Mouse (Mus musculus) kidney, embryonic 16.5 days (tissue): Measurements from ENCODE around the gene Rmi1. TPM values are rescaled to one million over a fixed set of nuclear protein-coding genes. Genes with fewer than 3 reads are reported as not detected.
"Not testable (repeated sequence)": the region's sequence is repeated elsewhere in the genome, so short reads cannot be mapped to it uniquely, and the experiment has no call there.

Experiments
- ATAC-seq: fragments of 200-750 bp; cut with Nextera tagmentation; 2 replicates; pipeline ENCODE4 v1.8.0; 2017; ENCODE audit warnings: moderate TSS enrichment; ENCODE audit not compliant: low FRiP score, low TSS enrichment
- H3K27ac ChIP-seq: fragments of 300-500 bp; sonication (generic); 2 replicates; pipeline ENCODE4 v1.5.1; 2014; ENCODE audit warnings: low read length
- H3K27me3 ChIP-seq: fragments of 300-500 bp; sonication (generic); 2 replicates; pipeline ENCODE4 v1.6.1; 2014; ENCODE audit warnings: low read length, control low read depth, mixed read lengths; ENCODE audit not compliant: insufficient read depth
- H3K36me3 ChIP-seq: fragments of 300-500 bp; sonication (generic); 2 replicates; pipeline ENCODE4 v1.6.1; 2014; ENCODE audit warnings: low read length, control low read depth, mixed read lengths; ENCODE audit not compliant: insufficient read depth
- H3K4me1 ChIP-seq: fragments of 300-500 bp; sonication (generic); 2 replicates; pipeline ENCODE4 v1.6.1; 2014; ENCODE audit warnings: low read length, control low read depth, mixed read lengths; ENCODE audit not compliant: insufficient read depth
- H3K4me2 ChIP-seq: fragments of 300-500 bp; sonication (generic); replicated peaks from 2 replicates; pipeline ENCODE4 v1.6.1; 2014; ENCODE audit warnings: low read depth, low read length
- H3K4me3 ChIP-seq: fragments of 300-500 bp; sonication (generic); 2 replicates; pipeline ENCODE4 v1.5.1; 2014; ENCODE audit warnings: mild to moderate bottlenecking, low read length
- H3K9ac ChIP-seq: fragments of 300-500 bp; sonication (generic); replicated peaks from 2 replicates; pipeline ENCODE4 v1.6.1; 2014; ENCODE audit warnings: low read length
- H3K9me3 ChIP-seq: fragments of 300-500 bp; sonication (generic); 2 replicates; pipeline ENCODE4 v1.6.1; 2016; ENCODE audit warnings: low read length, control low read depth
- WGBS: fragments of 180-500 bp; shearing (Covaris S2); extraction: QIAGEN DNeasy Blood & Tissue Kit; methylation state at CpG from one replicate; pipeline ENCODE4 v1.1.7; 2014; 5-methylcytosine and 5-hydroxymethylcytosine counted together
- polyA plus RNA-seq: library from polyadenylated mRNA; unstranded; fragments of >200 nt; fragmentation: Nextera tagmentation; extraction: Ambion mirVana; gene quantifications from 2 replicates; pipeline ENCODE4 v1.2.1, GENCODE M21; 2015

Rmi1 gene
- polyA plus RNA-seq, 1 experiment from 2014 or later: 23.2 TPM

GRCm38 (mm10) chr13:58397651-58398050, 4.4 kb upstream of the Rmi1 start:
- Histone ChIP-seq H3K9me3 (no peaks in the 10 kb centered on the region), H3K4me3 (no peak overlapping the region), H3K4me2 (no peak overlapping the region), H3K36me3 (peaks cover 44% of the 10 kb centered on the region), H3K27me3 (no peaks in the 10 kb centered on the region), H3K27ac (no peak overlapping the region), H3K4me1 (peaks cover 4% of the 10 kb centered on the region), H3K9ac (no peak overlapping the region)
- no peak for ATAC-seq
- 82% methylated on average over 13 of the region's 13 CpGs for WGBS

- H3K36me3 ChIP-seq: peaks cover 24% of the 10 kb centered on the region
These were observed 1.5 kb upstream of the Rmi1 start for GRCm38 (mm10) chr13:58400576-58400975.

GRCm38 (mm10) chr13:58401135-58402002, 679 bp upstream of the Rmi1 start:
- peak; percentile 54 for ATAC-seq
- Histone ChIP-seq H3K27ac (peak overlapping the region; percentile 98), H3K9me3 (no peaks in the 10 kb centered on the region), H3K4me3 (peak overlapping the region; percentile 73), H3K4me1 (peaks cover 13% of the 10 kb centered on the region), H3K9ac (peak overlapping the region; percentile 100), H3K36me3 (peaks cover 16% of the 10 kb centered on the region; the same call in 1 of the 2 replicates), H3K4me2 (peak overlapping the region; percentile 85), H3K27me3 (no peaks in the 10 kb centered on the region)
- under 1% methylated on average over 81 of the region's 100 CpGs for WGBS

More at GRCm38 (mm10) chr13:58400576-58400975, 1.5 kb upstream of the Rmi1 start:
- ATAC-seq: no peak
- Histone ChIP-seq H3K4me2 (peak overlapping the region; percentile 85), H3K27ac (no peak overlapping the region; the same call in 1 of the 2 replicates), H3K4me3 (peak overlapping the region; percentile 73), H3K9ac (peak overlapping the region; percentile 100), H3K9me3 (no peaks in the 10 kb centered on the region), H3K27me3 (no peaks in the 10 kb centered on the region), H3K4me1 (peaks cover 13% of the 10 kb centered on the region)
- WGBS: under 1% methylated on average over 11 of the region's 11 CpGs

- Histone ChIP-seq H3K4me1 (peaks cover 13% of the 10 kb centered on the region), H3K27me3 (no peaks in the 10 kb centered on the region), H3K27ac (peak overlapping the region; percentile 98), H3K4me3 (peak overlapping the region; percentile 73), H3K9me3 (no peaks in the 10 kb centered on the region), H3K4me2 (peak overlapping the region; percentile 53), H3K9ac (peak overlapping the region; percentile 100), H3K36me3 (peaks cover 7% of the 10 kb centered on the region; the same call in 1 of the 2 replicates)
- 1% methylated on average over 38 of the region's 48 CpGs for WGBS
- peak; percentile 76 for ATAC-seq
These were observed 679 bp downstream of the Rmi1 start for GRCm38 (mm10) chr13:58402744-58403110.

- not testable (repeated sequence) for ATAC-seq, H3K9me3 ChIP-seq, H3K27me3 ChIP-seq, H3K36me3 ChIP-seq
- Histone ChIP-seq H3K27ac (peak within 1 kb of the TSS; percentile 98), H3K4me3 (peak within 1 kb of the TSS; percentile 73), H3K4me1 (peaks cover 13% of the 10 kb centered on the region), H3K4me2 (peak within 1 kb of the TSS; percentile 53), H3K9ac (peak within 1 kb of the TSS; percentile 100)
- WGBS: 7% methylated on average over 17 of the region's 17 CpGs
These were observed 1.2 kb downstream of the Rmi1 start, which contains the start of gene Hnrnpk for GRCm38 (mm10) chr13:58403243-58403642. Gene Hnrnpk, minus strand, starts transcription at chr13:58403343.

- H3K9ac ChIP-seq: no peak overlapping the region
- H3K4me3 ChIP-seq: no peak overlapping the region
- peaks cover 12% of the 10 kb centered on the region for H3K36me3 ChIP-seq
- no peak overlapping the region for H3K4me2 ChIP-seq
- no peaks in the 10 kb centered on the region for H3K27me3 ChIP-seq
- 93% methylated on average over 4 of the region's 4 CpGs for WGBS
- no peaks in the 10 kb centered on the region for H3K4me1 ChIP-seq
- H3K27ac ChIP-seq: no peak overlapping the region
- no peak for ATAC-seq
- peaks cover 4% of the 10 kb centered on the region; the same call in 1 of the 2 replicates for H3K9me3 ChIP-seq
These were observed 9.0 kb downstream of the Rmi1 start for GRCm38 (mm10) chr13:58411073-58411472.

- 54% methylated on average over 6 of the region's 6 CpGs for WGBS
- Histone ChIP-seq H3K27ac (no peak overlapping the region), H3K36me3 (peaks cover 5% of the 10 kb centered on the region), H3K4me2 (no peak overlapping the region), H3K4me1 (0 out of 2 replicates have a peak, but pooled peaks cover 4% of the 10 kb centered on the region), H3K9ac (no peak overlapping the region), H3K4me3 (no peak overlapping the region), H3K27me3 (no peaks in the 10 kb centered on the region), H3K9me3 (peaks cover 4% of the 10 kb centered on the region; the same call in 1 of the 2 replicates)
- ATAC-seq: no peak
These were observed 13.3 kb downstream of the Rmi1 start for GRCm38 (mm10) chr13:58415374-58415773.

- H3K4me3 ChIP-seq: no peak overlapping the region
- ATAC-seq: no peak
These were observed 13.8 kb downstream of the Rmi1 start for GRCm38 (mm10) chr13:58415838-58416237.

GRCm38 (mm10) chr13:58418656-58419055, 16.6 kb downstream of the Rmi1 start:
- Histone ChIP-seq H3K9ac (no peak overlapping the region), H3K4me3 (no peak overlapping the region), H3K27ac (no peak overlapping the region), H3K27me3 (no peaks in the 10 kb centered on the region), H3K4me1 (0 out of 2 replicates have a peak, but pooled peaks cover 7% of the 10 kb centered on the region), H3K9me3 (no peaks in the 10 kb centered on the region), H3K4me2 (no peak overlapping the region), H3K36me3 (no peaks in the 10 kb centered on the region)
- 51% methylated on average over 4 of the region's 4 CpGs for WGBS
- no peak for ATAC-seq

More at GRCm38 (mm10) chr13:58415838-58416237, 13.8 kb downstream of the Rmi1 start:
- Histone ChIP-seq H3K4me2 (no peak overlapping the region), H3K36me3 (peaks cover 4% of the 10 kb centered on the region; the same call in 1 of the 2 replicates), H3K27ac (no peak overlapping the region), H3K9ac (no peak overlapping the region), H3K4me1 (0 out of 2 replicates have a peak, but pooled peaks cover 4% of the 10 kb centered on the region), H3K27me3 (no peaks in the 10 kb centered on the region), H3K9me3 (peaks cover 4% of the 10 kb centered on the region; the same call in 1 of the 2 replicates)
- 65% methylated on average over 5 of the region's 5 CpGs for WGBS

GRCm38 (mm10) chr13:58419266-58419665, 17.2 kb downstream of the Rmi1 start:
- 92% methylated on average over 1 of the region's 1 CpGs for WGBS
- no peaks in the 10 kb centered on the region for H3K36me3 ChIP-seq
- no peak for ATAC-seq
- H3K4me3 ChIP-seq: no peak overlapping the region
- H3K9ac ChIP-seq: no peak overlapping the region
- H3K9me3 ChIP-seq: no peaks in the 10 kb centered on the region
- no peak overlapping the region for H3K27ac ChIP-seq
- 0 out of 2 replicates have a peak, but pooled peaks cover 7% of the 10 kb centered on the region for H3K4me1 ChIP-seq
- H3K4me2 ChIP-seq: no peak overlapping the region
- H3K27me3 ChIP-seq: no peaks in the 10 kb centered on the region
